Mouse (Mus musculus): Measurements from ENCODE around the gene Ect2l. TPM values are rescaled to one million over a fixed set of nuclear protein-coding genes. Genes with fewer than 3 reads are reported as not detected.
"Not testable (repeated sequence)": the region's sequence is repeated elsewhere in the genome, so short reads cannot be mapped to it uniquely, and the experiment has no call there.

Ect2l gene
- polyA plus RNA-seq, 1 experiment from 2014 or later, result 0.55 TPM

DNA sequence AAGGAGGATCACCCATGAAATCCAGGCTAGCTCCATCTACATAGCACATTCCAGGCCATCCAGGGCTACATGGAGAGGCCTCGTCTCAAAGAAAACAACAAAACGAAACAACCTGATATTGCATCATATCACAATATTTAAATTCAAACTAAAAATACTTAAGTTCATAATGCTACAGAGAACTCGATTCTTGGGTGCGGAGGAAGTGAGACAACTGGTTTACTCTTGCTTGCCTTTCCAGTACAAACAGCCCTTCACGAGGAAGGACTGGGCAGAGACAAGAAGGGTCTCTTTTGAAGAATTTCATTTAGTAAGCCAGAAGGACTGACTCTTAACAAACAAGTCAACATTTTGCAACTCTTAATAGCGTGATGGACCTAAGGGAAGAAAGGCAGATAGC lies 22.1 kb downstream of the Ect2l start:
- ATAC-seq (ENCODE audit: borderline replicate concordance, extremely low read depth, low FRiP score, low TSS enrichment), result no peak
- Histone ChIP-seq H3K4me1 (0 out of 2 replicates have a peak, but pooled peaks cover 5% of the 10 kb centered on the region), H3K4me3 (no peak overlapping the region), H3K27ac (no peak overlapping the region), H3K27me3 (no peaks in the 10 kb centered on the region), H3K36me3 (no peaks in the 10 kb centered on the region), H3K9ac (no peak overlapping the region), H3K4me2 (no peak overlapping the region), H3K9me3 (no peaks in the 10 kb centered on the region)
- WGBS, result 59% methylated on average over 6 of the region's 6 CpGs

DNA sequence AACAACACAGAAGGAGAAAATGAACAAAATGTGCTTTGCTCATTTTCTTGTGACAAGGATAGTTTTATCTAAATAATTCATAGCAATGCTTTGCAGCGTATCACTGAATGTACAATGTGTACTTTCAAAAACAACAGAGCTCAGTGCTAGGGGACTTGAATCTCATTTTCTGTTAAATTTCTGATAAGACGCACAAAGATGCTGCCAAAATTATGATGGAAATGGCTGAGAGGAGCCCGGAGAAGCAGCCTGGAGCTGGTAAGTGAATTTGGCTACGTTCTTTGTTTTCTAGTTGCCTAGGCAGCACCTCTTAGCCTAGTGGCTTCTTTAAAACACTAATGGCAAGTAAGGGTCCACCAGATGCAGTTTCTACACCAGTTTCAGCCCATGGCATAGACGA lies 28.4 kb downstream of the Ect2l start:
- no peak overlapping the region for H3K9ac ChIP-seq
- WGBS, result 66% methylated on average over 5 of the region's 5 CpGs
- no peak overlapping the region for H3K4me2 ChIP-seq

DNA sequence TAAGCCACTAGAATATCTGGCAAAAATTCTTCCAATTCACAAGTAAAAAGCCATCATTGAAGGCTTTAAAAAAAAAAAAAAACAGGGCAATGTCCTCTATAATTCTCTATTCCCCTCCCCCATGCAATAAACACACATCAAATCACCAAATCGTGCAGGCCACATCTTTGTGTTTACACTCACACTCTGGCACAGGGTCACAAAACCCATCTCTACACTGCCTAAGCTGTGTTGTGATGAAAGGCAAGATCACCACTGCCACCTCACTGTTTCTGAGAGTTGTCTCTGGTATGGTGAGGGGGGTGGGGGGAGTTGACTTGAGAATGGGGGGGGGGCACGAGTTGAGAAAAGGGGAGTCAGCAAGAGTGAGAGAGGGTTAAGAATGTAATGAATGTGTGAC lies 33.4 kb downstream of the Ect2l start:
- no peaks in the 10 kb centered on the region for H3K36me3 ChIP-seq
- no peaks in the 10 kb centered on the region for H3K9me3 ChIP-seq
- peak; percentile 59; the same call in 1 of the 2 replicates for ATAC-seq (ENCODE audit: borderline replicate concordance, extremely low read depth, low FRiP score, low TSS enrichment)
- no peak overlapping the region for H3K4me2 ChIP-seq
- no peak overlapping the region for H3K9ac ChIP-seq
- H3K4me1 ChIP-seq, result no peaks in the 10 kb centered on the region
- H3K27ac ChIP-seq, result no peak overlapping the region
- no peaks in the 10 kb centered on the region for H3K27me3 ChIP-seq
- H3K4me3 ChIP-seq, result no peak overlapping the region
- WGBS, result 29% methylated on average over 2 of the region's 2 CpGs

More for the DNA sequence above, 28.4 kb downstream of the Ect2l start:
- H3K27me3 ChIP-seq, result no peaks in the 10 kb centered on the region
- no peaks in the 10 kb centered on the region for H3K9me3 ChIP-seq
- H3K4me1 ChIP-seq, result no peaks in the 10 kb centered on the region
- no peak overlapping the region for H3K27ac ChIP-seq
- H3K36me3 ChIP-seq, result no peaks in the 10 kb centered on the region
- H3K4me3 ChIP-seq, result no peak overlapping the region
- ATAC-seq (ENCODE audit: borderline replicate concordance, extremely low read depth, low FRiP score, low TSS enrichment), result no peak

DNA sequence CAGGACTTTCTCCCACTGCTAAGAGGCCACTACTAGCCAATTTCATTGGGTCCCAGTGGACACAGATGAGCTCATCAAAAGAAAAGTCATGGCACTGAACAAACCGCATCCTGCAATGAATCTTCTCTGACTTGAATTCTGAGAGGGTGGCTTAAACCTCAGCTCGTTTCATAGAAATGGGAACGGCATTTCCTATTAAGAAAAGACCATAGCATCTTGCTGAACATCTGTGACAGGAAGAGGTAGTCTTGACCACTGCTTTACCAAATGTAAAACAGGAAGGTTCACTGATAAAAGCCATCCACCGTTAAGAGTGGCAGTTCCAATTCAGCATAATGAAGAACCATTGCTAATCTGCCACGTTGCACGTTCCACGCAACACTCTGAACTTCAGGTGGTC lies 34.0 kb downstream of the Ect2l start:
- Histone ChIP-seq H3K9ac (no peak overlapping the region), H3K27me3 (no peaks in the 10 kb centered on the region), H3K4me2 (no peak overlapping the region), H3K9me3 (no peaks in the 10 kb centered on the region), H3K4me3 (no peak overlapping the region), H3K4me1 (no peaks in the 10 kb centered on the region), H3K27ac (no peak overlapping the region), H3K36me3 (no peaks in the 10 kb centered on the region)
- ATAC-seq (ENCODE audit: borderline replicate concordance, extremely low read depth, low FRiP score, low TSS enrichment), result no peak
- 85% methylated on average over 7 of the region's 7 CpGs for WGBS

DNA sequence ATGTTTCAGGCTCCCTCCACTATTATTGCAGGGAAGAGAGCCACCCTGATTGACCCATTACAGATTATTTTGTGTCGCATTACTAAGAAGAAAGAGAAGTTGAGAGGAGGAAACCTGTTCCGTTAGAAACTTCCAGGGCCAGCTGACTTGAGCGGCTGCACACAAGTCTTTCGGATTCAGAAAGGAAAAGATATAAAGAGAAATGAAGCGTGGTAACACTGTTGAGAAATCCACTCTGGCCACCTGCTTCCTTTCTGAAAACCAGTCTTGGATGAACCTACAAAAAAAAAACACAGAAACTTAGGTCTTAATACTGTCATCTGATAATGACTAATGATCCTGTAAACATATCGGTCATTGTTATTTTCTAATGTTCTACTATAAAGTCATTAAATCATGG lies 35.6 kb downstream of the Ect2l start:
- 86% methylated on average over 6 of the region's 6 CpGs for WGBS
- no peaks in the 10 kb centered on the region for H3K27me3 ChIP-seq
- no peak overlapping the region for H3K4me2 ChIP-seq
- no peak for ATAC-seq (ENCODE audit: borderline replicate concordance, extremely low read depth, low FRiP score, low TSS enrichment)
- H3K9ac ChIP-seq, result no peak overlapping the region
- H3K36me3 ChIP-seq, result no peaks in the 10 kb centered on the region
- H3K4me3 ChIP-seq, result no peak overlapping the region
- H3K4me1 ChIP-seq, result no peaks in the 10 kb centered on the region
- no peak overlapping the region for H3K27ac ChIP-seq
- no peaks in the 10 kb centered on the region for H3K9me3 ChIP-seq

DNA sequence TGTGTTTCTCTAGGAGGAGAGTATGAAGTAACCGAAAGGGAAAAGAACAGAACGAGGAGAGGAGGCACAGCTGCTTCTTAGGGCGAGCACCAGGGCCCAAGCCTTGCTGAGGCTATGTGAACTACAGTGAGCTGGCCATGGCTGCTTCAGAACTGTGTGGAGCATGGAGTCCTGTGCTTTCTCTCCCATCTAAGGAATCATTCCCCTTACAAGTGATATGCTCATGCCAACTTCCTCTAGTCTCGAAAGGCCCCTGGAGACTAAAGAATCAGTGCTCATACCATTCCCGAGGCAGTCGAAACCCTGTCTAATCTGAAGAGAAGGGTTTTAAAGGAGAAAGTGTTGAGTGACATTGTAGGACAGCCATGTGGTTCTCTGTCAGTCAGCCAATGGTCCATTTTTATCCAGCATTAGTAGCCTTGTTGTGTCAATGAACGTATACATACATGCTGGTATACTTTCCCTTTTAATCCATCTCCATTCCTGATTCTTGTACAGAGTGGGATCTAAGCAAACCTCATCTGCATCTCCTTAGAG lies 48.2 kb downstream of the Ect2l start:
- Histone ChIP-seq H3K4me1 (no peaks in the 10 kb centered on the region), H3K9ac (no peak overlapping the region), H3K4me3 (no peak overlapping the region), H3K27ac (no peak overlapping the region), H3K9me3 (no peaks in the 10 kb centered on the region), H3K27me3 (no peaks in the 10 kb centered on the region), H3K36me3 (no peaks in the 10 kb centered on the region), H3K4me2 (no peak overlapping the region)
- ATAC-seq (ENCODE audit: borderline replicate concordance, extremely low read depth, low FRiP score, low TSS enrichment), result no peak
- WGBS, result 66% methylated on average over 7 of the region's 7 CpGs

DNA sequence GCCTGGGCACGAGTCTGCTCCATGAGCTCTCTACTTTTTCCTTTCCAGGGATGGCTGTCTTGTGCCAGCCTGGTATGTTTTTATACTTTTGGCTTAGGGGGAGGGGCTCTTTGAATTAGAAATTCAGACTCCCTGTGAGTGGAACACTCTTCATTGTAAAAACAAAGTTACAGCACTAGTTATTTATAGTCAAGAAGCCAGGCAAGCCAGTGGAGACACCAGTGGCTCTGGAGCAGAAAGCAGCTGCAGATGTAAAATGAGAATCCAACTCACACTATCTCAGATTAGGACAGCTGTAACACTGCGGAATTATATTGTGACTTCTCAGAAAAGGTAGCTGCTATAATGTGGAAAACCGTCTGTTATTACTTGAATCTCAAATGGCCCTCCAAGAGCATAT lies 63.5 kb downstream of the Ect2l start:
- Histone ChIP-seq H3K27ac (no peak overlapping the region), H3K9ac (no peak overlapping the region)

DNA sequence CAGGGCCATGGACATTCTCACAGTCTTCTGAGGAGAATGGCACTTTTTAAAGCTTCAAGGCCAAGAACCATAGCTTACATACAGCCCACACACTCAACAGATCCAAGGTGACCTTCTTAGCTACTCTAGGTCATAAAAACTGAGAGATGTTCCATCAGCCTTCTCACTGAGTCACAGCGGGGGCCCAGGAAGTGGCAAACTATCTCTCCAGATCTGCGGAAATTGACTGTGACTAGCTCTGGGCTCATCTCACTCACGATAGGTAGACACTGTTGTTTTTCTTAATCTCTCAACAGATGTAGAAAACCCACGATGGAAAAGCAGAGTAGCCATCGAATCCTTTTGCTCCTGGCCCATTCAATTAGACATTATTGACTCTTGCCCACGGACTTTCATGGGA lies 68.5 kb downstream of the Ect2l start:
- H3K27me3 ChIP-seq, result no peaks in the 10 kb centered on the region
- WGBS, result 76% methylated on average over 6 of the region's 6 CpGs
- ATAC-seq (ENCODE audit: borderline replicate concordance, extremely low read depth, low FRiP score, low TSS enrichment), result no peak
- H3K36me3 ChIP-seq, result no peaks in the 10 kb centered on the region
- no peaks in the 10 kb centered on the region for H3K4me1 ChIP-seq
- H3K27ac ChIP-seq, result no peak overlapping the region
- no peak overlapping the region for H3K9ac ChIP-seq
- no peak overlapping the region for H3K4me3 ChIP-seq
- H3K9me3 ChIP-seq, result no peaks in the 10 kb centered on the region
- H3K4me2 ChIP-seq, result no peak overlapping the region

More for the DNA sequence above, 63.5 kb downstream of the Ect2l start:
- no peak overlapping the region for H3K4me3 ChIP-seq
- H3K36me3 ChIP-seq, result no peaks in the 10 kb centered on the region
- H3K9me3 ChIP-seq, result no peaks in the 10 kb centered on the region
- ATAC-seq (ENCODE audit: borderline replicate concordance, extremely low read depth, low FRiP score, low TSS enrichment), result no peak
- no peaks in the 10 kb centered on the region for H3K27me3 ChIP-seq
- H3K4me2 ChIP-seq, result no peak overlapping the region
- 76% methylated on average over 3 of the region's 3 CpGs for WGBS
- H3K4me1 ChIP-seq, result no peaks in the 10 kb centered on the region

DNA sequence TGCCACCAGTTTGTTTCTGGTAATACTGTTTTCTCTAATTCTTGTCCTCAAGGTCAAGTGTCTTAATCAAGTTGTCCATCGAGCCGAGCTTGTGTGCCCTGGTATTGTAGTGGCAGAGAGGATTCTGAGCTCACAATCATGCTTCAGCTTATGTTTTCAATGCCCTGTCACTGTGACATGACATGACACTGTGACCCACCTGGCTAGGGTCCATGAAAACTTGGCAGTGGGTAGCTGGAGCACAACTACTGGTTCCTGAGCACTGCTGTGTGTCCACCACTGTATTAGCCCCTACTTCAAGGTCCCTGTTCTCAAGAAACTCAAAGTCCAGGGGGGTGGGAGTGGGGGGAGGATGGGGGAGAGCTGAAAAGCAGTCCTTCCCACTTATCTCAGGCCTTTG lies 69.3 kb downstream of the Ect2l start:
- H3K36me3 ChIP-seq, result no peaks in the 10 kb centered on the region
- H3K9me3 ChIP-seq, result no peaks in the 10 kb centered on the region
- H3K27ac ChIP-seq, result no peak overlapping the region
- ATAC-seq (ENCODE audit: borderline replicate concordance, extremely low read depth, low FRiP score, low TSS enrichment), result no peak
- H3K9ac ChIP-seq, result no peak overlapping the region
- H3K4me2 ChIP-seq, result no peak overlapping the region
- no peak overlapping the region for H3K4me3 ChIP-seq
- WGBS, result 59% methylated on average over 2 of the region's 2 CpGs
- no peaks in the 10 kb centered on the region for H3K27me3 ChIP-seq
- no peaks in the 10 kb centered on the region for H3K4me1 ChIP-seq

DNA sequence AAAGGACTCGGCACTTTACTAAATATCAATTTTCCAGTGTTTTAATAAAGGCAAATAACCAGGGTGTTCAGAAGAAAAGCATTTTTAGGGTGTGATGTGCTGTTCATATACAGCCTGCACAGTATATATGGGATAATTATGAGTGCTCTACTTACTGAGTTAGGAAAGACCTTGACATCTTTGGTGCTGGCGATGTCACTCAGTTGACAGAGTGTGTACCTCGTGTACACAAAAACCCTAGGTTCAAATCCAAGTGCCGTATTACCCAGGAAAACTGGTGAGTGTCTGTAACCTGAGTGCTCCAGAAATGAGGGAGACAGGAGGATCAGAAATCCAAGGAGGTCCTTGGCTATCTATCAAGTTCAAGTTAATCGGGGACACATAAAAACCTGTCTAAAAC lies 71.1 kb downstream of the Ect2l start:
- Histone ChIP-seq H3K9me3 (no peaks in the 10 kb centered on the region), H3K4me1 (no peaks in the 10 kb centered on the region), H3K27me3 (no peaks in the 10 kb centered on the region), H3K36me3 (no peaks in the 10 kb centered on the region), H3K9ac (no peak overlapping the region), H3K27ac (no peak overlapping the region), H3K4me2 (peak overlapping the region; percentile 24; the same call in 1 of the 2 replicates), H3K4me3 (peak overlapping the region; percentile 30)
- ATAC-seq (ENCODE audit: borderline replicate concordance, extremely low read depth, low FRiP score, low TSS enrichment), result no peak
- 73% methylated on average over 5 of the region's 5 CpGs for WGBS

DNA sequence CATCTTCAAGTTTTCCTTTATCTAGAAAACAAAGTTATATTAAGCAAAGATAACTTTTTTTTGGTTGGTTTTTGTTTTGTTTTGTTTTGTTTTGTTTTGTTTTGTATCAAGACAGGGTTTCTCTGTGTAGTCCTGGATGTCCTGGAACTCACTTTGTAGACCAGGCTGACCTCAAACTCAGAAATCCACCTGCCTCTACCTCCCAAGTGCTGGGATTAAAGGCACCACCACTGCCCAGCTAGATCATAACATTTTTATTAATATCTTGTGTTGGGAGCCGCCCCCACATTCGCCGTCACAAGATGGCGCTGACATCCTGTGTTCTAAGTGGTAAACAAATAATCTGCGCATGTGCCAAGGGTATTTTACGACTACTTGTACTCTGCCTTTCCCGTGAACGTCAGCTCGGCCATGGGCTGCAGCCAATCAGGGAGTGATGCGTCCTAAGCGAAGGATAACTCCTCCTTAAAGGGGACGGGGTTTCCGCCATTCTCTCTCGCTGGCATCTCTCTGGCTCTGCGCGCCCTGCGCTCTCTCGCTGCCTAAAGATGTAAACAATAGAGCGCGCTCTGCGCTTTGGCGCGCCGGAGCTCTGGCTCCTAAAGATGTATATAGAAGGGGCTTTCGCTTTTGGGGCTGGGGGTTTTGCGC lies 71.7 kb downstream of the Ect2l start:
- not testable (repeated sequence) for H3K27ac ChIP-seq; H3K36me3 ChIP-seq; H3K9ac ChIP-seq; ATAC-seq (ENCODE audit: borderline replicate concordance, extremely low read depth, low FRiP score, low TSS enrichment); H3K9me3 ChIP-seq; H3K4me1 ChIP-seq; H3K27me3 ChIP-seq
- Histone ChIP-seq H3K4me2 (peak overlapping the region; percentile 24; the same call in 1 of the 2 replicates), H3K4me3 (peak overlapping the region; percentile 30)
- WGBS, result 65% methylated on average over 15 of the region's 26 CpGs

DNA sequence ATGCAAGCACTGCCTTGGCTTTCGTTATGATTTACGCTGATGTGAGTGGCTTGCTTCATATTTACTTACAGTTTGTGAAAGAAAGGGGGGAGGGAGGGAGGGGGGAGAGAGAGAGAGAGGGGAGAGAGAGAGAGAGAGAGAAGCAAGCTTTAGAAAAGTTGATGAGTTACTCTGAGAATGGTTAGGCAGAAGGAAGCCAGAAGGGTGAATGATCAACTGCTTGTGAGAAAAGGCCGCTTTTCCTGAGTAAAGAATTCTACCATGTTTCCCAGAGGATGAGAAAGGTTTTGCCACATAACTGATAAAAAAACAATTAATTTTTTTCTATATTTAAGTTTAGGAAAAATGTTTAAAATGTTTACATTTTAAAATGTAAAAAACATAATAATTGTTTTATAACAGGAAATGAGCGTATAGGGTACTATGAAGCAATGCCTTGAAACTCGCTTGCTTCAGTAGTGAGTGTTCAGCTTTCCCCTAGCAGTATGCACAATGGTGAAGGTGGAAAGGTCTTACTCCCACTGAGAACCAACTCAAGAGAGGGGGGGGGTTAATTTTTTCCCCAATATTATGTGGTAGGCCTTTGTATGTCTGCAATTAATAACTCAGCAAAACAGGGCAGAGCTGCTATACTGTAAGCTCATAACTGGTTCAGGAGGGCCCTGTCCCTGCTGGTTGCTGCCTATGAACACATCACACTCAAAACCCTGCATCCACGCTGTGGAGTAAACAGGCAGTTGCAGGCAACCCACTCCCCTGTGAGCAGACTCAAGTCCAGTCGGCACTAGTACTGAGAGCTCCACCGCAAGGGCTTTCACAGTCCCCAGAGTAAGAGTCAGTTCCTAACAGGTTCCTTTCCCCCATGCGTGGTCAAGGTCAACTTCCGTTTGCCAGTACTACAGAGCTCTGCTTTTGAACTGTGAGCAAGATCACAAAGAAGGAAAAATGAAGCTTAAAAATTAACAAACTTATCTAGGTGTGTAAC lies 78.7 kb downstream of the Ect2l start:
- Histone ChIP-seq H3K4me2 (no peak overlapping the region), H3K4me1 (no peaks in the 10 kb centered on the region), H3K27me3 (no peaks in the 10 kb centered on the region), H3K27ac (no peak overlapping the region), H3K4me3 (no peak overlapping the region), H3K9ac (no peak overlapping the region), H3K9me3 (no peaks in the 10 kb centered on the region), H3K36me3 (no peaks in the 10 kb centered on the region)
- ATAC-seq (ENCODE audit: borderline replicate concordance, extremely low read depth, low FRiP score, low TSS enrichment), result no peak
- 63% methylated on average over 10 of the region's 10 CpGs for WGBS

Data from lung, embryonic 15.5 days (tissue).